Mouse (Mus musculus): ENCODE measurements around the gene Flvcr2.
"Not testable (repeated sequence)": the region's sequence is repeated elsewhere in the genome, so short reads cannot be mapped to it uniquely, and the experiment has no call there.

Gene Flvcr2

GRCm38 (mm10) chr12:85745827-85746695, at the start of gene Flvcr2:
Flvcr2 (plus strand) TSS chr12:85746539.
- peak; percentile 94 for DNase-seq

DNA sequence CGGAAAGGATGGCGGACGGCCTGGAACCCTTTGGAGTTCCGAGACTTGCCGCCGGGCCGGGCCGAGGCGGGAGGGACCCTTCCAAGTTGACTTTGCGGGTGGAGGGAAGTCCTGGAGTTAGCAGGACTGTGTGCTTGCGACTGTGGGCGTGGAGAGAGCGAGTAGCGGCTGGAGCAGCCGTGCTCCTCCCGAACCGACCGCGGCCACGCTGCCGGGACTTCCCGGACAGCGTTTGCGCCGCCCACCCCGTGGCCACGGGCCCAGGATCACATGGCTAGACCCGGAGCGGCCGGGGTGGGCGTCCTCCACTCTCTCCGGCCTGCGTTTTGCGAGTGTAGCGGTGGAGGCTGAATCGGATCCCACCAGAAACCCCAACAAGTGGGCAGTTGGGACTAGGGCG, 48.2 kb upstream of the Flvcr2 start:
- DNase-seq: not testable (repeated sequence)

- no peak for DNase-seq
These were observed 46.0 kb upstream of the Flvcr2 start for GRCm38 (mm10) chr12:85700191-85700841.

- DNase-seq: peak; percentile 15
These were observed 45.5 kb upstream of the Flvcr2 start for GRCm38 (mm10) chr12:85700842-85701223.

- no peak for DNase-seq
These were observed 43.9 kb upstream of the Flvcr2 start for GRCm38 (mm10) chr12:85702166-85703055.

- DNase-seq: peak; percentile 23
These were observed 42.8 kb upstream of the Flvcr2 start for GRCm38 (mm10) chr12:85703507-85703906.

DNA sequence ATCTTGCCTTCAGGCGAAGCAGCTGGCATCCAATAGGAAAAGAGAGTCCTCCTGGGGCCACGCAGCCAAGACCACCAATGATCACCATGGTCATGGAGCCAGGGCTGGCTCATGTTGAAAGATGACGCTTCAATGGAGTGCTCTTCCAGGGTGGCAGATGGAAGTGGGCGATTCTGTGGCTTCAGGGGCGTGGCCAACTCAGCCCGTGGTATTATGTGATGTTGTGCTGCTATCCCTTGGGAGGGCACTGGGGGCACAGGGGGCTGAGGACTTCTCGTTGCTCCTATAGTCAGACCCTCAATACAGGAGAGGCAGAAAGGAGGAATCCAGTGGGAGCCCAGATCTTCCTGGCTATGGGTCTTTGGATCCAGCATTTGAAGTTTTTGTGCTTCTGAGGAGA, 41.8 kb upstream of the Flvcr2 start:
- DNase-seq: peak; percentile 18

DNA sequence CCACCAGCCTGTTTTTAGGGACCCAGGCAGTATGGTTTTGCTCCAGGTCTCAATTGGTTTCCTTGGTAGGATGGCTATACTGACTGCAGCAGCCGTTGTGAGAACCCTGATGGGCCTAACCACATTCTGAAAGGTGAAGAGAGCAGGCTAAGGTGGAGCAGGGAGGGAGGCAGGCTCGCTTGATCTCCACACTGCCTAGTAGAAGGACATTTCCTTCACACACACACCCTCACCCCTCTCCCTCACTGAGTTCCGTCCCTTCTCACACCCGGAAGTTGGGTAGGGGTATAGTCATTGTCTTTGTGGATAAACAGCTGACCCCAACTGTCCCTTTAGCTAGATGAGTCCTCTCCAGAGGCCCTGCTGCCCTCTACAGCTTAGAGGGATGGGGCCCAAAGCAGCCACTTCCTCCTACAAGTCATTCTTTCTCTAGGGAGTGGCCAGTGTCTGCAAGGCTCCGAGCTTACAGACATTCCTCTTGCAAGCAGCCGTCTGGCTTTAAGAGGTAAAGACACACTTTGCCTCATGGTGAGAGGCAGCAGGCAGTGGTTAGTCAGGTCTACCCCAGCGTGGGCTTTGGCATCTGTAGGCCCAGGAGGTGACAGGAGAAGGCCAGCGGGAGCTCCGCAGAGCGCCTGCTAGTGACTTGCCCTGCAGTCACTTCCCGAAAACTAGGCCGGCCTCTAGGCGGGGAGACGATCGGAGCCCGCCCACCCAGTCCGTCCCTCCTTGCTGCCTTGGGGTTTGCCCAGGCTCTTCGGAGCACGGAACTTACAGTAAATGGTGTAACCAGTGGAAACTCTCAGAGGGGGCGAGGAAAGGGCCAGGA, 41.1 kb upstream of the Flvcr2 start:
- DNase-seq: peak; percentile 93

DNA sequence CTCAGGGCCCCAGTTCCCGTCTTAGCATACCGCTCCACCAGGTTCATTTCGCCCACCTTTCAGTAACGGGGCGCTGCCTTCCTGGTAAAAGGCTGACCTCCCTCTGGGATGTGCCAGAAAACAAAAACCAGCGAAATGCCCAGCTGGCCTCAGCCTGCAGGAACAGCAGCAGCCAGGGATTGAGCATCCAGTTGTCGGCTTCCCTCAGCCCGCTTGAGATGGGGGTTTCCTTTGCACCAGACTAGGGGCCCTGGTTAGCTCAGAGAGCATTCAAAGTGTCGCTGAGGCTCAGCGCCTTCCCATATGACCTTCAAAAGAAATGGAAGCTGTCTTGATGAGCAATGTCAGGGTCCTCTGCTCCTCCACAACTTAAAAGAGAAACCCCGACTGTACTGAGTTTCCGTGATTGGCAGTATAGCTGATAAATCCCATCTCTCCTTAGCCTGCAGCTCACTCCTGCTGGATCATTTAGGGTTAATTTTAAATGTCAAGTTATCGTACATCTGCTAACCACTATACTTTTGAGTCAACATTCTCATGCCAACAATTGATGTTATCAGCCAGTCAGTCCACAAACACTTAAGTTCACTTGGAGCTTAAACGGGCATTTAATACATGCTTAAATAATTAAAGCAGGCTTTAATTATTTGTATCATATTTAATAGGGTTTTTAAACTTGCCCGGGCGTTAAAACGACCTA, 40.4 kb upstream of the Flvcr2 start:
- DNase-seq: no peak

DNA sequence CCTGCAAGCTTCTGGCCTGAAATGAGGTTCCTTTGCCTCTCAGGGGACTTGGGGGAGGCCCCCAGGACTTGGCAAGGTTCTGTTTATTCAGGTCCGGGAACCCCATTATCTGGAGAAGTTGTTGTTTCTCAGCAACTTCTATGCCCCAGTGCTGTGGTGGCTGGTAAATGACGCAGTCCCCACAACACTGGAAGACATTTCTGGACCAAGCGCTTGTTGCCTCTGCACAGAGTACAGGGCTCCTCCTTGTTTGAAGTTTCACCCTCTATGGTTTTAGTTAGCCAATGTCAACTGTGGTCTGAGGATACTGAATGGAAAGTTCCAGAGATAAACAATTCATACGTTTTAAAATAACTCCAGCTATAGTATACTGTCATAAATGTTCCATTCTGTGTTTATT, 39.4 kb upstream of the Flvcr2 start:
- DNase-seq: no peak

DNA sequence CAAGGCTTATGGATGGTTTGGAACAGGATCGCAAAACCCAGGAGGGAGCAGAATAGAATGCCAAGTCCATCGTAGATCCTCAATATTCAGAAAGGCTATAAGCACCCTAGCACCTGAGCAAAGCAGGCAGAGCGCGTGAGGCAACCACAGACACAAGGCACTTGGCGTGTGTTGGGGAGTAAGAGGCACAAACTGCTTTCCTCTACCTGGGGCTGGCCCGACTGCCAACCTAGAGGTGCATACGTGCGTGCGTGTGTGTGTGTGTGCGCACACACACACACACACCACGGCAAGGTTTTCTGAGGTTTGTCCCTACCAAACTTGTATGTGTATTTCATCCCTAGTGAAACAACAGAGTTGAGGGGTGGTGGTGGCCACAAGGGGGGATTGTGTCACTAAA, 38.9 kb upstream of the Flvcr2 start:
- DNase-seq: no peak

- DNase-seq: no peak
These were observed 37.8 kb upstream of the Flvcr2 start for GRCm38 (mm10) chr12:85708556-85708955.

GRCm38 (mm10) chr12:85710695-85711094, 35.6 kb upstream of the Flvcr2 start:
- DNase-seq: peak; percentile 69

- DNase-seq: no peak
These were observed 33.8 kb upstream of the Flvcr2 start for GRCm38 (mm10) chr12:85712587-85712986.

DNA sequence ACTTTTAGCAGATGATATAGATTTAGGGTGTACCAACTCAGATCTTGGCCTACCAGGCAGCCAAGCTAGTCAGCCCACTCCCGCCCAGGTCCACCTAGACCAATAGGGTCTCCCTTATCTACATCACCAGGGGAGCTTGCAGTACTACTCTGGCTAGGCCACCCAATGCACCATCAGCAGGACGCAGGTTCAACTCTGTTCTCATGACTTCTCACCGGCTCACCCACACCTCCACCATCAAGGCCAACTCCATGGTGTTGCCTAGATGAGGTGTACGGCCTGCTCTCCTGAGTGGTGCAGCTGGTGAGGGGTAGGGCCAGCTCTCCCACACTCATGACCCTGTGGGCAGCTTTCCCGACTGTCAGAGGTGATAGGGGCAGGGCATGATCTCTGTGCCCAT, 32.2 kb upstream of the Flvcr2 start:
- no peak for DNase-seq

- no peak for DNase-seq
These were observed 21.0 kb upstream of the Flvcr2 start for GRCm38 (mm10) chr12:85725306-85725705.

DNA sequence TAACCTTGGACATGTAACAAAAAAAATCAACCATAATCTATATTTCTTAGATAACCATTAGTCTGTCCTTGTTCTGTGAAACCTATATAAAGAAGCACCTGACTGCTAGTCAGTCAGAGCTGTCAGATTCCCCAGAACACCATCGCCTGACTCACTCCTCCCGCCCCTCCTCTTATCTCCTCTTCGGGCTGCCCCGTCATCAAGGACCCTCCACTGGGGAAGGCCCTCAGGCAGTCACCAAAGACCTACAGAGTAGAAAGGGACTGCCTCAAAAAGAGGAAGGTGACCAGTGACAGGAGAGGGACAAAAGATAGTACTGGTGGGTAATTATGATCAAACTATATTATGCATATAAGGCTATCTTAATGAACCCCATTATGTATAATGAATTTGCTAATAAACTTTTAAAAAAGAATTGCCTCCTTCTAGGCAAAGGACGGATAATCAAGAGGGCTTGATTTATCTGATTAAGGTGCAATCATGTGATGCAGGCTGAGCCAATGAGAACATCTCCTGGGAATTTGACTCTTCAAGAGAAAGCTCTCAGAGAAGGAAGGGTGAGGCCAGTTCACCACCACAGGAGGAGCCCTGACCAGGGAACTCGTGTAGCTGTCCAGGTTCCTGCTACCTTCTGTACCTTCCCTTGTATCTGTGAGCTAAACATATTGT, 19.5 kb upstream of the Flvcr2 start:
- no peak for DNase-seq

DNA sequence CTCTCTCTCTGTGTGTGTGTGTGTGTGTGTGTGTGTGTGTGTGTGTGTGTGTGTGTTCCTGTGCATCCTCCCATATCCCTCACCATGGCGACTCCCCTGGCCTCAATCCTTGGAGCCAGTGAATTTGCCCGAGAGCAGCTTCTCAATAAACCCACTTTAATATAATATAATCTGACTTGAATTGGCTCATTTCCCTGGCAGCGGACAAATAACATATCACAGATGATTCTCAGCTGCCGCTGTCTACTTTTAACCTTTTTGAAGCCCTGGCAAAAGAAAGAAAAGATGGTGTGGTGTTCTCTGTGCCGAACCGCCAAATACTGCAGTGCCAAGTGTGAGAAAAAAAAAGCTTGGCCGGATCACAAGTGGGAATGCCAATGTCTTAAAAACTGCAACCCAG, 18.2 kb upstream of the Flvcr2 start:
- no peak for DNase-seq

- peak; percentile 82 for DNase-seq
These were observed 17.1 kb upstream of the Flvcr2 start for GRCm38 (mm10) chr12:85729022-85729944.

GRCm38 (mm10) chr12:85729945-85730290, 16.4 kb upstream of the Flvcr2 start:
- no peak for DNase-seq

All from lung, postnatal 36 days (tissue).